Mouse (Mus musculus) forebrain, embryonic 15.5 days (tissue): ENCODE results near the gene Tmprss15. TPM values are rescaled to one million over a fixed set of nuclear protein-coding genes. Genes with fewer than 3 reads are reported as not detected.

Experiments used
- ATAC-seq: fragments of 200-750 bp; cut with Nextera tagmentation; replicated peaks from 2 replicates; pipeline ENCODE4 v1.8.0; 2017; ENCODE audit warnings: mild to moderate bottlenecking, moderate TSS enrichment, moderate library complexity
- H3K27ac ChIP-seq: fragments of 300-500 bp; sonication (generic); replicated peaks from 2 replicates; pipeline ENCODE4 v1.5.1; 2015; ENCODE audit warnings: mild to moderate bottlenecking, inconsistent platforms
- H3K27me3 ChIP-seq: fragments of 300-500 bp; sonication (generic); 2 replicates; pipeline ENCODE4 v1.6.1; 2015; ENCODE audit warnings: inconsistent platforms
- H3K36me3 ChIP-seq: fragments of 300-500 bp; sonication (generic); 2 replicates; pipeline ENCODE4 v1.6.1; 2015; ENCODE audit warnings: mild to moderate bottlenecking, inconsistent platforms
- H3K4me1 ChIP-seq: fragments of 300-500 bp; sonication (generic); 2 replicates; pipeline ENCODE4 v1.6.1; 2015; ENCODE audit warnings: inconsistent platforms
- H3K4me2 ChIP-seq: fragments of 300-500 bp; sonication (generic); replicated peaks from 2 replicates; pipeline ENCODE4 v1.6.1; 2015; ENCODE audit warnings: mild to moderate bottlenecking, inconsistent platforms
- H3K4me3 ChIP-seq: fragments of 300-500 bp; sonication (generic); 2 replicates; pipeline ENCODE4 v1.5.1; 2015; ENCODE audit warnings: mild to moderate bottlenecking, inconsistent platforms
- H3K9ac ChIP-seq: fragments of 300-500 bp; sonication (generic); replicated peaks from 2 replicates; pipeline ENCODE4 v1.6.1; 2015; ENCODE audit warnings: mild to moderate bottlenecking, inconsistent platforms
- H3K9me3 ChIP-seq: fragments of 300-500 bp; sonication (generic); 2 replicates; pipeline ENCODE4 v1.6.1; 2016; ENCODE audit warnings: inconsistent platforms
- WGBS: fragments of 180-500 bp; shearing (Covaris S2); methylation state at CpG from one replicate; pipeline ENCODE4 v1.1.7; 2015; ENCODE audit warnings: mixed read lengths; 5-methylcytosine and 5-hydroxymethylcytosine counted together
- polyA plus RNA-seq: library from polyadenylated mRNA; unstranded; fragments of >200 nt; fragmentation: Nextera tagmentation; extraction: Ambion mirVana; gene quantifications from 2 replicates; pipeline ENCODE4 v1.2.1, GENCODE M21; 2015

The Tmprss15 gene
- polyA plus RNA-seq, 1 experiment from 2014 or later: not detected

DNA sequence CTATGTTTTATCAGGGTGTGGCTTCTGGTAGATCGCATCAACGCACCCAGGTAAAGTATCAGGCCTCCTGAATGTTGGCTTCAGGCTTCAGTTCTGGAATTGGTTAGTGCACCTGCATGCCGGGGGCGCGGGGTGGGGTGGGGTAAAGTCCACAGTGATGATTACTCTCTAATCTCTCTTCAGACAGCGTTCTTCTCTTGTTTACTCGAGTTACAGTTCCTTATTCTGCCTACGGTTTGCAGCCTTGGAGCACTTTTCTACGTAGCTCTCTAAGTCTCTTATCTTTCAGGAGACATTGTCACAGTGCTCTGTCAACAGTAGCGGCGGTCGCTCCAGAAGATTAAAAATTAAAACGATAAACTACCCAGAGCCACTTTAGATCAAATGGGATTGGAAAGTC lies 116.8 kb downstream of the Tmprss15 start:
- Histone ChIP-seq H3K27ac (no peak overlapping the region), H3K9me3 (no peaks in the 10 kb centered on the region), H3K4me1 (no peaks in the 10 kb centered on the region), H3K4me2 (no peak overlapping the region), H3K9ac (no peak overlapping the region), H3K4me3 (no peak overlapping the region), H3K36me3 (no peaks in the 10 kb centered on the region), H3K27me3 (no peaks in the 10 kb centered on the region)
- 95% methylated on average over 13 of the region's 13 CpGs for WGBS
- ATAC-seq: no peak

DNA sequence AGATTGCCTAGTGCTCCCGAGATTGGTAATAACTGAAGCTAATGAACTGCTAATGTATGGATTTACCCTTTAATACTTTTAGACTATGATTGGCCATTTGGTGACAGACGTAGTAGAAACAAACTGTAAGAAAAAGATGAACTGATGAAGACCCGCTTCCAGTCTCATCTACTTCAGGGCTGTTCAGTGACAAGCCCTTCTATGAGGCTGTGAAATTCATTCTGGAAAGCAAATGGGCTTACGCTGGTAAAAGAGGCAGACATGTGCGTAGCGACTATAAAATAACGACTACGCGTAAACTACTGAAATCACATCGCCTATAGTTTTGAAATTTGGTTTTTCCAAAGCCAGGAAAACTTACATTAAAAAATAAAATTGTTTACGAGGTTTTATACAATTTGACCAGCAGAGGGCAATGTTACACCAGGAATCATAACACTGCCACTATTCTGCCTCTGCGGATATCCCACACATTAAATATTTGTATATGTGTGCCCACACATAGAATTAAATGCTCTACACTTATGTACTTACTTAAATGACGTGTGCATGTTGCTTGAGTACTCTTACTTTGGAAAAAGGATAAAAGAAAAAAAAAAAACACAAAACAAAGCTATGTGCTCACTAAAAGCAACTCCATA lies 121.7 kb downstream of the Tmprss15 start:
- 31% methylated on average over 13 of the region's 13 CpGs for WGBS
- Histone ChIP-seq H3K27ac (no peak overlapping the region), H3K27me3 (no peaks in the 10 kb centered on the region), H3K4me1 (no peaks in the 10 kb centered on the region), H3K9me3 (no peaks in the 10 kb centered on the region), H3K4me3 (no peak overlapping the region), H3K4me2 (no peak overlapping the region), H3K9ac (no peak overlapping the region), H3K36me3 (no peaks in the 10 kb centered on the region)
- peak; percentile 77 for ATAC-seq

DNA sequence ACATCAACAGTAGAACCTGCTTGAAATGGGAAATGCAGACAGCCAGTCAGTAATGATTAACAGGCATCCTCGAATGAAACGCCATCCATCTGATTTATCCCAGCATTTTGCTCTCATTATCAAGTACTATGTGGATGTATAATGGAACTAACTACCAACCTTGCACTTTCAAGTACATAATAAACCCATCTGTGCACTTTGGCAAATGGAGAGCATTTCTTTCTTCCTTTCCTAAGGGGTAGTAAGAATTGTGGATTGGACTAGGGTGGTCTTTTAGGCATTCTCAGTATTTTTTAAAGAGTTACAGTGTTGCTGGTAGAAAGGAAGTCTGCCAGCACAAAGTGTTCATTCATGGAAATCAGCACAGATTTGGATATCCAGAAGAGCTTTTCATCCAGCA lies 133.5 kb downstream of the Tmprss15 start:
- no peak overlapping the region for H3K4me2 ChIP-seq
- H3K9me3 ChIP-seq: no peaks in the 10 kb centered on the region
- peak; percentile 66 for ATAC-seq
- no peak overlapping the region for H3K9ac ChIP-seq
- WGBS: 37% methylated on average over 2 of the region's 2 CpGs
- no peaks in the 10 kb centered on the region for H3K36me3 ChIP-seq
- H3K27ac ChIP-seq: no peak overlapping the region
- no peak overlapping the region for H3K4me3 ChIP-seq
- H3K27me3 ChIP-seq: no peaks in the 10 kb centered on the region
- H3K4me1 ChIP-seq: peaks cover 7% of the 10 kb centered on the region

DNA sequence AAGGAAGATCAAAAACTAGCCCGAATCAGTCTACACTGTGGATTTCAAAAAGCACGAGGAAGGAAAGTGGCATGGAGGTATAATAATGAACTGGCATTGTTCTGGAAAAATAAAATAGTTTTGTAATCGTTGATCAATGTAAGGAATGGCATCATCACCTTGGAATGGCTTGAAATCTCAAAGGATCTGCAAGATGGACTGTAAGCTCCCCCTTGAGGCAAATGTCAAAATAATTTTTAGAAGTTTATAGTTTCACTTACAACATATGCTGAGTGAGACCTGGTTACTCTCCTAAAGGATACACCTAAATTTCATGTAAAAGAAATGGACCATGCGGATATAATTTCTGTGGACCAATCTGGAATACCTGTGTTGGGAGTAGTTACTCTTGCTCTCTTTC lies 140.5 kb downstream of the Tmprss15 start:
- H3K27me3 ChIP-seq: no peaks in the 10 kb centered on the region
- no peaks in the 10 kb centered on the region for H3K4me1 ChIP-seq
- H3K4me3 ChIP-seq: no peak overlapping the region
- no peak overlapping the region for H3K27ac ChIP-seq
- 71% methylated on average over 4 of the region's 4 CpGs for WGBS
- H3K36me3 ChIP-seq: no peaks in the 10 kb centered on the region
- no peaks in the 10 kb centered on the region for H3K9me3 ChIP-seq
- ATAC-seq: no peak
- no peak overlapping the region for H3K9ac ChIP-seq
- no peak overlapping the region for H3K4me2 ChIP-seq

DNA sequence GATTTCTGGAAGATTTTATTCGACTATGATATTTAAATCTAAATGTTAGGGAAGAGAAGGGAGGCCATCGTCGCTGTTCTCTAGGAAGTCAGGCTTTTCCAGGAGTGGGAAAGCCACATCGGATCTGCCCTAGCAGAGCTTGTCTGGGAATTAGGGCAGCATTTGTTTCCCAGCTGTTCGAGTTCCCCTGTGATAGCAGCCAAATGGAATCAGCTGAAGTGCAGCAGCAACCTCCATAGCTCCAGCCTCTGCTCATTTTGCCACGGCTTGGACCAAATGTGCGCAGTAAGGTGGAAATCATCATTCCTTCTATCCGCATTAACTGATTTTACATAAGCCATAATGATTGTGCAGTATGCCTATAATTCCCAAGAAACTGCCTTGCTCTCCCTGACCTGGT lies 153.1 kb downstream of the Tmprss15 start:
- Histone ChIP-seq H3K27ac (no peak overlapping the region), H3K36me3 (no peaks in the 10 kb centered on the region), H3K9me3 (no peaks in the 10 kb centered on the region), H3K4me1 (no peaks in the 10 kb centered on the region), H3K4me2 (no peak overlapping the region), H3K9ac (no peak overlapping the region), H3K4me3 (no peak overlapping the region), H3K27me3 (no peaks in the 10 kb centered on the region)
- WGBS: 83% methylated on average over 8 of the region's 8 CpGs
- no peak for ATAC-seq

DNA sequence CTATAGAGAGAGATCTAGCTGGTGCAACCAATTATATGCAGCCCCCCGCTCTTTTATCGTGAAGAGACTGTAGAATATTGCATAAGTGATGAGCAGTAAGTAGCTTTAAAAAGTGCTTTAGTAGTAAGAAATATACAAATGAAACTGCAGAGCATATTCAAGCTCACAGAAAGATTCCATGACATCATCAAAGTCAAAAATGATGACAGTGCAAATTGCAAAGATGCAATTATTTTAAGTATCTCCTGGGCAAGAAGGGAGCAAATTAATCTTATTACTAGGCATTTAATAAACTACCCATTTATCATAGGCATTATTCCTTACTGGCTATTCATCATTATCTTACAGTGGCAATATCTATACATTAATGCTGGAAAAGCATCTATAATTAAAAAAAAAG lies 156.6 kb downstream of the Tmprss15 start:
- H3K4me1 ChIP-seq: peaks cover 17% of the 10 kb centered on the region
- no peaks in the 10 kb centered on the region for H3K36me3 ChIP-seq
- no peak overlapping the region for H3K4me3 ChIP-seq
- no peak for ATAC-seq
- 86% methylated on average over 2 of the region's 2 CpGs for WGBS
- no peak overlapping the region for H3K9ac ChIP-seq
- no peak overlapping the region for H3K4me2 ChIP-seq
- H3K27me3 ChIP-seq: no peaks in the 10 kb centered on the region
- no peaks in the 10 kb centered on the region for H3K9me3 ChIP-seq
- H3K27ac ChIP-seq: no peak overlapping the region

DNA sequence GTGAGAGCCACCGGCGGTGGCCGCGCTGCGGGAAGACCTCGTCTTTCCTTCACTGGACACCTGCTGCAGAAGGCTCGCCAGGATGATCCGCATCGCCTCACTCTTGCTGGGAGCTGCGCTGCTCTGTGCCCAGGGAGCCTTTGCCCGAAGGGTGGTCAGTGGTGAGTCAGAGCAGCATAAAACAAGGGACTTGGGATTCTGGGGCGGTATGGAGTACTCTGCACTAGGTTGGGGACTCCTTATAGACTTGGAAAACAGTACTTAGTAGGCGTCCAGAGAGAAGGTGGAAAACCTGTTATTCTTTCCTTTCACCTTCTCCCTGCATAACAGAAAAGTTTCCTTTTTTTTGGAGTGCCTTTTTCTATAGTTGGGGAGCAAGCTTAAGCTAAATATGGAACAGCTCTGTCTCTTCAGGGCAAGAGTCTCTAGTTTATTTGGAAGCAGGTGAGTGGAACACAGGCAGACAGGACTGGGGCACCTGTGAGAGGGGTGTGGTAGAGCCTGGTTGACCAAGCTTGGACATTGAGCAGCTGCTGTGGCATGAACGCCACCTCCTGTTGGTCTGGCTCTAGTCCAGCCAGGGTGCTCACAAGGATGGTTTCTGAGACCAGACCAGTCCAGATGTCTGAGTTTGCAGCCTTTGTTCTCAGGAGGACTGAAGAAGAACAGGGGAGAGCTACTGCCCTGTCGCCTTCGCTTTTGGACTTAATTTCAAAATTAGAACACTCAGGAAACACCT lies 159.4 kb downstream of the Tmprss15 start:
- H3K4me3 ChIP-seq: peak overlapping the region; percentile 45
- H3K9me3 ChIP-seq: no peaks in the 10 kb centered on the region
- WGBS: 12% methylated on average over 16 of the region's 16 CpGs
- peaks cover 17% of the 10 kb centered on the region for H3K4me1 ChIP-seq
- H3K27ac ChIP-seq: peak overlapping the region; percentile 42; the same call in 1 of the 2 replicates
- ATAC-seq: peak; percentile 57
- H3K4me2 ChIP-seq: peak overlapping the region; percentile 88
- peak overlapping the region; percentile 58 for H3K9ac ChIP-seq
- H3K27me3 ChIP-seq: no peaks in the 10 kb centered on the region
- no peaks in the 10 kb centered on the region for H3K36me3 ChIP-seq

DNA sequence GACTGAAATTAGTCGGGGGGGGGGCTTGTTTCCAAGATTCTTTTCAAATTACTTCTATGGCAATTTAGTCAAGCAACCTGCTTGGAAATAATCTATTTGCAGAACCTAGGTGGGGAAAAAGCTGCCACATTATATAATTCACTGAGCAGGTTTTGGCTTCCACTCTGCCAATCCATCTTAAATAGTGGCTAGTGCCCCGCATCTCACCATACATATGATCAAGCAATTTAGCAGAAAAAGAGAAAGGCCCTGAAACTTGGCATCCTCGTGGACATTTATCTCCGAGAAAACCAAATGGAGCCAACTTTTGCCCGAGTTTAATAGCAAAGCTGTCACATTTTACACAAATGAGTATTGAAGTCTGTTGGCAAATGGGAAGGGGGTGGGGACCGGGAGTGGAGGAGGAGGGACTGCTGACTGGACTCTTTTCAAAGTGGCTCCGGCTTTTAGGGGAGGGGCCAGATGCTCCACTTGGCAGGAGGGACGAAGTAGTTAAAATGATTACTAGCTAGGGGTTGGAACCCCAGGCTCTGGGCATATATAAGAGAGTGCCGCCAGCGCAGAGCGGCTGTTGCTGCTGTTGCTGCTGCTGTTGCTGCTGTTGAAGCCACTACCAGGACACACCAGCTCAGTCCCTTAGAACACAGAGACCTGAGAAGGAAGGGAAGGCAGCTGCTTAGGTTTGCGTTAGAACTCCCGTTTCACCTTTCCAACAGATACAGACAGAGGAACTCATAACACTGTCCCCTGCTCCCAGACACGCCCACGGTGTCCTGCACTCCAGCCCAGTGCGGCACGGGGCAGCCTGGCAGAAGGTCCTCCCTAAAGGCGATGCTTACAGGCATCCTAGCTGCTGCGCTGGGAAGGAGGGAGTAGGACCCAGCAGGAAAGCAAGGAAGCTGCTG lies 160.3 kb downstream of the Tmprss15 start, which contains the start of gene Chodl:
TSS of gene Chodl (plus strand) at position 567 of the 905 bp plus-strand sequence.
- Histone ChIP-seq H3K9me3 (no peaks in the 10 kb centered on the region), H3K27me3 (no peaks in the 10 kb centered on the region), H3K4me1 (peaks cover 17% of the 10 kb centered on the region), H3K9ac (peak within 1 kb of the TSS; percentile 58), H3K4me3 (peak within 1 kb of the TSS; percentile 45), H3K4me2 (peak within 1 kb of the TSS; percentile 88), H3K36me3 (no peaks in the 10 kb centered on the region), H3K27ac (peak within 1 kb of the TSS; percentile 42; the same call in 1 of the 2 replicates)
- ATAC-seq: peak; percentile 91
- WGBS: 5% methylated on average over 19 of the region's 19 CpGs

DNA sequence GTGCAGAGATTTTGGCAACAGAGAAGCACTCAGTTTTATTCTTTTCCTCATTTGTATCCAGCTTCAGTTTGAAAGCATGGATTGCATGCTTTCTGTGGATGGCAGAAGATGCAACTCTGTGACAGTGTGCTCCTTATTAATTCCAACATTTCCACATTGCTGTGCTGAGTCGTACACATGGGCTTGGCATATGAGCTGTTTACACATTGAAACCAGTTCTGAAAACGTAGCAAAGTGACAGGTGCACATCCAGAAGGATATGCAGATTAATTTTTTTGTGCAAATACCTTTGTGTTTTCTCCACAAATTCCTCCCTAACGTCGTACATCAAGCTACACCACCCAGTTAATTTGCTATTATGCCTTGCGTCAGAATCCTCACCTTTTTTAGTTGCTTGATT lies 168.3 kb downstream of the Tmprss15 start:
- no peaks in the 10 kb centered on the region for H3K27me3 ChIP-seq
- no peak overlapping the region for H3K27ac ChIP-seq
- 33% methylated on average over 5 of the region's 5 CpGs for WGBS
- no peak overlapping the region for H3K9ac ChIP-seq
- H3K4me2 ChIP-seq: no peak overlapping the region
- no peaks in the 10 kb centered on the region for H3K36me3 ChIP-seq
- peak; percentile 76 for ATAC-seq
- H3K4me3 ChIP-seq: no peak overlapping the region
- no peaks in the 10 kb centered on the region for H3K4me1 ChIP-seq
- H3K9me3 ChIP-seq: no peaks in the 10 kb centered on the region

Other genes with a start within 250 kb of the Tmprss15 start
- 7.9 and 8.0 TPM in 2 replicates for gene Chodl, start 160.1 kb downstream of the Tmprss15 start, polyA plus RNA-seq